Mouse (Mus musculus) myocyte (in vitro differentiated cells): ENCODE data around the gene Dnajb13.

Experiments
- CEBPB ChIP-seq: IDR thresholded peaks from 2 replicates; pipeline ENCODE4 v1.6.1; 2011; ENCODE audit warnings: mild to moderate bottlenecking, moderate library complexity; ENCODE audit not compliant: poor library complexity, insufficient read depth, severe bottlenecking
- E2F4 ChIP-seq: IDR thresholded peaks from one replicate; pipeline ENCODE4 v1.6.1; 2011; ENCODE audit warnings: mild to moderate bottlenecking, control low read depth, moderate library complexity; ENCODE audit not compliant: insufficient read depth
- MYOG ChIP-seq, 3 experiments: IDR thresholded peaks; one replicate each; pipeline ENCODE4 v1.6.1; 2011; ENCODE audit warnings: control low read depth in 2 of 3, low read depth in 2 of 3, mild to moderate bottlenecking in 2 of 3; ENCODE audit not compliant: insufficient read length in 2 of 3, control insufficient read depth in 1 of 3, insufficient read depth in 1 of 3
- POLR2A ChIP-seq: IDR thresholded peaks from one replicate; pipeline ENCODE4 v1.6.1; 2011; ENCODE audit warnings: low read depth, mild to moderate bottlenecking, control low read depth, moderate library complexity; ENCODE audit not compliant: insufficient read length
- POLR2AphosphoS2 ChIP-seq: IDR thresholded peaks from one replicate; pipeline ENCODE4 v1.6.1; 2011; ENCODE audit warnings: low read depth, control low read depth; ENCODE audit not compliant: insufficient read length
- TCF12 ChIP-seq: IDR thresholded peaks from one replicate; pipeline ENCODE4 v1.6.1; 2011; ENCODE audit warnings: mild to moderate bottlenecking, control low read depth; ENCODE audit not compliant: poor library complexity, insufficient read depth, severe bottlenecking
- USF1 ChIP-seq: IDR thresholded peaks from one replicate; pipeline ENCODE4 v1.6.1; 2011; ENCODE audit warnings: low read depth, mild to moderate bottlenecking, control low read depth, moderate library complexity

DNA sequence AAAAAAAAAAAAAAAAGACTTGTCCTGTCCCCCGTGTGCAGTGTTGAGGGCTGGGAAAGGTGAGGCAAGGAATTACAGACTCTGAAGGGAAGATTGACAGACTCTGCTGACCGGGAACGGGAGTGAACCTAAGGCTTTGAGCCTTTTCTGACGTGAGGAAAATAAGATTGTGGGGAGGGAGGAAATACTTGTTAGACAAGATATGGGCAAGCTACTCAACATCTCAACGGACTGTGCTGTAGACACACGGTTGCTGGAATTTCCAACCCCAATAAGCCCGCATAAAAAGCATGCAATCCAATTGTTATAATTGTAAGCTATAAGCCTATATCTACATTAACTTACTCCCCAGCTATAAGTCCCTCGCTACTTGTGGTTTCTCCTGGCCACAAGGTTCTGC is 9.9 kb upstream of the Dnajb13 start:
- TF ChIP-seq E2F4 = no peak
- no peak for TF ChIP-seq POLR2A
- no peak for TF ChIP-seq POLR2AphosphoS2
- TF ChIP-seq MYOG (IDR thresholded peaks at IDR 0.05; ENCODE audit: control insufficient read depth in 1 of 3, insufficient read depth in 1 of 3, insufficient read length in 2 of 3, low read depth in 2 of 3) = no peak
- TF ChIP-seq USF1 = no peak
- no peak for TF ChIP-seq TCF12
- no peak for TF ChIP-seq CEBPB
